Mouse (Mus musculus) cortical plate, adult 2 months (tissue): ENCODE measurements around the gene Arid5b. TPM values are rescaled to one million over a fixed set of nuclear protein-coding genes. Genes with fewer than 3 reads are reported as not detected.

ENCODE experiments used
- H3K27ac ChIP-seq: fragments of 200-500 bp; 2 replicates; pipeline ENCODE4 v1.5.1; 2012; ENCODE audit warnings: low read length, control low read depth, inconsistent platforms; ENCODE audit not compliant: insufficient read depth
- H3K4me1 ChIP-seq: fragments of 200-500 bp; 2 replicates; pipeline ENCODE4 v1.6.1; 2011; ENCODE audit warnings: low read length; ENCODE audit not compliant: control insufficient read depth, insufficient read depth
- H3K4me3 ChIP-seq: fragments of 200-500 bp; 2 replicates; pipeline ENCODE4 v1.5.1; 2011; ENCODE audit warnings: mild to moderate bottlenecking, low read length, control low read depth; ENCODE audit not compliant: insufficient read depth
- CTCF ChIP-seq: fragments of 200-500 bp; IDR thresholded peaks from 2 replicates; pipeline ENCODE4 v1.5.1; 2011; ENCODE audit warnings: mild to moderate bottlenecking, control low read depth, low read length; ENCODE audit not compliant: insufficient read depth; ENCODE audit errors: extremely low read depth
- POLR2A ChIP-seq: fragments of 200-500 bp; IDR thresholded peaks from 2 replicates; pipeline ENCODE4 v1.6.1; 2011; ENCODE audit warnings: mild to moderate bottlenecking, low read length, control low read depth; ENCODE audit not compliant: insufficient read depth; ENCODE audit errors: extremely low read depth
- polyA plus RNA-seq: library from polyadenylated mRNA; depleted of rRNA; stranded (reverse); fragments of >200 nt; gene quantifications from 2 replicates; pipeline ENCODE4 v1.2.3, GENCODE M21; 2012

The Arid5b gene
- polyA plus RNA-seq, 1 experiment: 11.7 TPM

- Histone ChIP-seq H3K4me1 (no peaks in the 10 kb centered on the region), H3K27ac (no peak overlapping the region), H3K4me3 (no peak overlapping the region)
- TF ChIP-seq CTCF: no peak
- TF ChIP-seq POLR2A: no peak
Observed at GRCm38 (mm10) chr10:68074291-68074690, 204.2 kb downstream of the Arid5b start.

GRCm38 (mm10) chr10:68072626-68073025 lies 205.9 kb downstream of the Arid5b start:
- no peak overlapping the region for H3K4me3 ChIP-seq
- H3K4me1 ChIP-seq: no peaks in the 10 kb centered on the region
- no peak overlapping the region for H3K27ac ChIP-seq
- TF ChIP-seq CTCF (no peak), POLR2A (no peak)

GRCm38 (mm10) chr10:68071041-68071440 lies 207.5 kb downstream of the Arid5b start:
- Histone ChIP-seq H3K4me1 (no peaks in the 10 kb centered on the region), H3K27ac (no peak overlapping the region), H3K4me3 (no peak overlapping the region)
- TF ChIP-seq CTCF (no peak), POLR2A (no peak)

GRCm38 (mm10) chr10:68068426-68068825 lies 210.1 kb downstream of the Arid5b start:
- no peak overlapping the region for H3K27ac ChIP-seq
- H3K4me1 ChIP-seq: no peaks in the 10 kb centered on the region; the same call in 1 of the 2 replicates
- H3K4me3 ChIP-seq: no peak overlapping the region
- no peak for TF ChIP-seq CTCF
- no peak for TF ChIP-seq POLR2A

GRCm38 (mm10) chr10:68067961-68068360 lies 210.6 kb downstream of the Arid5b start:
- Histone ChIP-seq H3K27ac (no peak overlapping the region), H3K4me3 (no peak overlapping the region), H3K4me1 (no peaks in the 10 kb centered on the region; the same call in 1 of the 2 replicates)
- TF ChIP-seq CTCF (no peak), POLR2A (no peak)

GRCm38 (mm10) chr10:68066173-68066572 lies 212.4 kb downstream of the Arid5b start:
- H3K4me1 ChIP-seq: no peaks in the 10 kb centered on the region; the same call in 1 of the 2 replicates
- no peak overlapping the region for H3K27ac ChIP-seq
- no peak overlapping the region for H3K4me3 ChIP-seq
- TF ChIP-seq POLR2A: no peak
- TF ChIP-seq CTCF: no peak

- no peaks in the 10 kb centered on the region; the same call in 1 of the 2 replicates for H3K4me1 ChIP-seq
- TF ChIP-seq CTCF (no peak), POLR2A (no peak)
- H3K4me3 ChIP-seq: no peak overlapping the region
- H3K27ac ChIP-seq: no peak overlapping the region
Observed at GRCm38 (mm10) chr10:68064571-68064970, 214.0 kb downstream of the Arid5b start.

GRCm38 (mm10) chr10:68063806-68064545 lies 214.6 kb downstream of the Arid5b start:
- no peak overlapping the region for H3K4me3 ChIP-seq
- TF ChIP-seq CTCF: no peak
- TF ChIP-seq POLR2A: no peak
- no peak overlapping the region for H3K27ac ChIP-seq
- H3K4me1 ChIP-seq: no peaks in the 10 kb centered on the region; the same call in 1 of the 2 replicates

GRCm38 (mm10) chr10:68061249-68061615 lies 217.3 kb downstream of the Arid5b start:
- H3K27ac ChIP-seq: no peak overlapping the region
- H3K4me3 ChIP-seq: no peak overlapping the region
- TF ChIP-seq POLR2A (no peak), CTCF (no peak)
- H3K4me1 ChIP-seq: no peaks in the 10 kb centered on the region; the same call in 1 of the 2 replicates

- Histone ChIP-seq H3K4me3 (no peak overlapping the region), H3K27ac (no peak overlapping the region), H3K4me1 (no peaks in the 10 kb centered on the region; the same call in 1 of the 2 replicates)
- TF ChIP-seq POLR2A (no peak), CTCF (no peak)
Observed at GRCm38 (mm10) chr10:68060590-68061248, 217.8 kb downstream of the Arid5b start.
